In genomic region chr12:71568880-71569390, GRCm38 (mm10) we compare ENCODE assay signal across 21 mouse cellular contexts.
DNase-seq lines count a peak whose midpoint lies in the region; ATAC-seq and TF ChIP-seq lines count a peak whose summit lies in the region.
"Had no signal": no experiment of that assay in that cellular context is flagged by ENCODE, and none has a peak within 500 bp of the region (broad histone marks: within the 10 kb centered on the region; RNA-seq: fewer than 3 reads in every experiment).

No protein-coding gene starts in this region.

- no peak overlapping the region for H3K4me3 ChIP-seq in forebrain, embryonic 13.5 days
- H3K4me3 ChIP-seq in forebrain, embryonic 12.5 days (replicated peaks), result no peak overlapping the region
- no peak overlapping the region for H3K4me3 ChIP-seq in layer of hippocampus, adult 2 months
- H3K4me3 ChIP-seq: embryonic facial prominence, embryonic 12.5 days; heart, adult 2 months; heart, embryonic 12.5 days; hindbrain, embryonic 10.5 days; intestine, embryonic 15.5 days had no signal

- 0 out of 2 replicates have a peak overlapping the region, but pooled peaks have one; percentile 41 for H3K27ac ChIP-seq in forebrain, embryonic 13.5 days
- H3K27ac ChIP-seq in forebrain, embryonic 12.5 days, result no peak overlapping the region
- peak overlapping the region; percentile 4; the same call in 1 of the 2 replicates for H3K27ac ChIP-seq in layer of hippocampus, adult 2 months
- H3K27ac ChIP-seq: embryonic facial prominence, embryonic 12.5 days; heart, adult 2 months; hindbrain, embryonic 14.5 days; intestine, embryonic 15.5 days had no signal

- no peak overlapping the region for H3K4me2 ChIP-seq in forebrain, embryonic 13.5 days
- H3K4me2 ChIP-seq in forebrain, embryonic 12.5 days, result no peak overlapping the region
- H3K4me2 ChIP-seq: embryonic facial prominence, embryonic 12.5 days; heart, embryonic 12.5 days; hindbrain, embryonic 14.5 days; intestine, embryonic 15.5 days had no signal

- H3K4me1 ChIP-seq in forebrain, embryonic 13.5 days, result peaks cover 43% of the 10 kb centered on the region
- H3K4me1 ChIP-seq in forebrain, embryonic 12.5 days, result peaks cover 34% of the 10 kb centered on the region
- H3K4me1 ChIP-seq: intestine, embryonic 15.5 days had no signal

- TF ChIP-seq CTCF in layer of hippocampus, adult 2 months (conservative IDR thresholded peaks at IDR 0.05), result no peak
- no peak for TF ChIP-seq CTCF in brain, embryonic 14.5 days (IDR thresholded peaks at IDR 0.05; ENCODE audit: borderline replicate concordance, extremely low read depth, insufficient read depth, insufficient read length)

- DNase-seq in layer of hippocampus, adult 2 months (ENCODE audit: low spot score in 2 of 2), result no peak
- DNase-seq in layer of hippocampus, postnatal 14 days (ENCODE audit: low spot score in 2 of 2), result no peak
- peak; percentile 51 for DNase-seq in brain, embryonic 14.5 days (ENCODE audit: low read depth)
- no peak for DNase-seq in adrenal gland, postnatal 14 days
- no peak for DNase-seq in right cerebral cortex, postnatal 36 days (ENCODE audit: low spot score in 2 of 2)
- DNase-seq: adrenal gland, adult 8-10 months; B cell, adult 2 months; cerebellum, adult 11-12 months; cerebellum, adult 9-11 months; gastrocnemius, postnatal 36 days; heart, adult 2 months had no signal

- no peaks in the 10 kb centered on the region for H3K9me3 ChIP-seq in forebrain, embryonic 13.5 days (replicated peaks)
- H3K9me3 ChIP-seq in forebrain, embryonic 12.5 days, result no peaks in the 10 kb centered on the region
- H3K9me3 ChIP-seq: embryonic facial prominence, embryonic 12.5 days; G1E; heart, embryonic 12.5 days; hindbrain, embryonic 10.5 days; intestine, embryonic 15.5 days had no signal

- H3K9ac ChIP-seq in forebrain, embryonic 13.5 days, result no peak overlapping the region
- no peak overlapping the region for H3K9ac ChIP-seq in forebrain, embryonic 12.5 days
- H3K9ac ChIP-seq: embryonic facial prominence, embryonic 12.5 days; heart, embryonic 12.5 days; hindbrain, embryonic 14.5 days; intestine, embryonic 15.5 days had no signal

- 81% methylated on average over 6 of the region's 6 CpGs for WGBS in forebrain, embryonic 13.5 days
- 83% methylated on average over 6 of the region's 6 CpGs for WGBS in forebrain, embryonic 12.5 days

- no peaks in the 10 kb centered on the region for H3K36me3 ChIP-seq in forebrain, embryonic 13.5 days (ENCODE audit: poor library complexity, severe bottlenecking)
- no peaks in the 10 kb centered on the region for H3K36me3 ChIP-seq in forebrain, embryonic 12.5 days (replicated peaks)
- H3K36me3 ChIP-seq: embryonic facial prominence, embryonic 12.5 days; G1E; heart, embryonic 12.5 days; hindbrain, embryonic 10.5 days; intestine, embryonic 15.5 days had no signal

- no peaks in the 10 kb centered on the region for H3K27me3 ChIP-seq in forebrain, embryonic 13.5 days
- H3K27me3 ChIP-seq in forebrain, embryonic 12.5 days, result no peaks in the 10 kb centered on the region
- H3K27me3 ChIP-seq: intestine, embryonic 15.5 days had no signal

- TF ChIP-seq POLR2A in brain, embryonic 14.5 days (IDR thresholded peaks at IDR 0.05; ENCODE audit: borderline replicate concordance, extremely low read depth, insufficient read depth, insufficient read length, poor library complexity, severe bottlenecking), result no peak

- no peak for ATAC-seq in forebrain, embryonic 13.5 days
- no peak for ATAC-seq in forebrain, embryonic 12.5 days (ENCODE audit: low FRiP score)
- ATAC-seq in granulocyte monocyte progenitor cell, adult 5-6 weeks (replicated peaks; ENCODE audit: poor library complexity, severe bottlenecking), result peak; percentile 73
- ATAC-seq: CD4-positive, CD25-positive, alpha-beta regulatory T cell, adult 4 months; intestine, embryonic 15.5 days had no signal
